Mouse (Mus musculus) midbrain, embryonic 14.5 days (tissue): ENCODE data around the gene Tenm2. TPM values are rescaled to one million over a fixed set of nuclear protein-coding genes. Genes with fewer than 3 reads are reported as not detected.

Experiments used
- ATAC-seq: fragments of 200-750 bp; cut with Nextera tagmentation; 2 replicates; pipeline ENCODE4 v1.8.0; 2017; ENCODE audit warnings: moderate number of reproducible peaks, moderate library complexity; ENCODE audit not compliant: low FRiP score, low TSS enrichment
- DNase-seq: peaks from one replicate; pipeline ENCODE4 v3.0.0-alpha.2; 2015
- H3K27ac ChIP-seq: fragments of 300-500 bp; sonication (generic); replicated peaks from 2 replicates; pipeline ENCODE4 v1.5.1; 2014; ENCODE audit warnings: mild to moderate bottlenecking, low read depth, low read length, moderate library complexity
- H3K27me3 ChIP-seq: fragments of 300-500 bp; sonication (generic); 2 replicates; pipeline ENCODE4 v1.6.1; 2014; ENCODE audit warnings: low read length, control low read depth, mixed read lengths; ENCODE audit not compliant: control insufficient read depth, insufficient read depth
- H3K36me3 ChIP-seq: fragments of 300-500 bp; sonication (generic); 2 replicates; pipeline ENCODE4 v1.6.1; 2014; ENCODE audit warnings: low read length, control low read depth; ENCODE audit not compliant: control insufficient read depth, insufficient read depth
- H3K4me1 ChIP-seq: fragments of 300-500 bp; sonication (generic); 2 replicates; pipeline ENCODE4 v1.6.1; 2014; ENCODE audit warnings: mild to moderate bottlenecking, antibody characterized with exemption, low read length, control low read depth; ENCODE audit not compliant: control insufficient read depth, insufficient read depth
- H3K4me2 ChIP-seq: fragments of 300-500 bp; sonication (generic); 2 replicates; pipeline ENCODE4 v1.6.1; 2014; ENCODE audit warnings: mild to moderate bottlenecking, low read length, moderate library complexity
- H3K4me3 ChIP-seq: fragments of 300-500 bp; sonication (generic); replicated peaks from 2 replicates; pipeline ENCODE4 v1.5.1; 2014; ENCODE audit warnings: low read depth, low read length
- H3K9ac ChIP-seq: fragments of 300-500 bp; sonication (generic); replicated peaks from 2 replicates; pipeline ENCODE4 v1.6.1; 2014; ENCODE audit warnings: mild to moderate bottlenecking, low read length, moderate library complexity
- H3K9me3 ChIP-seq: fragments of 300-500 bp; sonication (generic); 2 replicates; pipeline ENCODE4 v1.6.1; 2016; ENCODE audit warnings: low read length, control low read depth, mixed read lengths; ENCODE audit not compliant: control insufficient read depth
- WGBS: fragments of 180-500 bp; shearing (Covaris S2); extraction: QIAGEN DNeasy Blood & Tissue Kit; methylation state at CpG from one replicate; pipeline ENCODE4 v1.1.7; 2014; 5-methylcytosine and 5-hydroxymethylcytosine counted together
- polyA plus RNA-seq: library from polyadenylated mRNA; unstranded; fragments of >200 nt; fragmentation: Nextera tagmentation; extraction: Ambion mirVana; gene quantifications from 2 replicates; pipeline ENCODE4 v1.2.1, GENCODE M21; 2014

The Tenm2 gene
- polyA plus RNA-seq, 1 experiment from 2014 or later = 52.8 TPM

- Histone ChIP-seq H3K4me2 (no peak overlapping the region), H3K4me1 (peaks cover 10% of the 10 kb centered on the region; the same call in 1 of the 2 replicates), H3K9ac (no peak overlapping the region), H3K36me3 (no peaks in the 10 kb centered on the region), H3K4me3 (no peak overlapping the region), H3K27ac (peak overlapping the region; percentile 53), H3K9me3 (no peaks in the 10 kb centered on the region), H3K27me3 (no peaks in the 10 kb centered on the region)
- 13% methylated on average over 5 of the region's 5 CpGs for WGBS
- ATAC-seq (no peak; the same call in 1 of the 2 replicates), DNase-seq (peak; percentile 92)
Observed at GRCm38 (mm10) chr11:36988776-36989565, 246.8 kb downstream of the Tenm2 start.

GRCm38 (mm10) chr11:36974142-36974541 lies 261.6 kb downstream of the Tenm2 start:
- WGBS = 70% methylated on average over 2 of the region's 2 CpGs
- no peak overlapping the region for H3K4me2 ChIP-seq
- H3K36me3 ChIP-seq = no peaks in the 10 kb centered on the region
- H3K4me3 ChIP-seq = no peak overlapping the region
- no peak overlapping the region for H3K27ac ChIP-seq
- H3K9ac ChIP-seq = no peak overlapping the region
- ATAC-seq (no peak), DNase-seq (no peak)
- H3K4me1 ChIP-seq = no peaks in the 10 kb centered on the region
- no peaks in the 10 kb centered on the region for H3K9me3 ChIP-seq
- H3K27me3 ChIP-seq = no peaks in the 10 kb centered on the region

- no peaks in the 10 kb centered on the region for H3K9me3 ChIP-seq
- H3K4me2 ChIP-seq = no peak overlapping the region
- H3K27me3 ChIP-seq = no peaks in the 10 kb centered on the region
- DNase-seq = no peak
- no peak overlapping the region for H3K4me3 ChIP-seq
- ATAC-seq = no peak
- 74% methylated on average over 5 of the region's 5 CpGs for WGBS
- no peak overlapping the region for H3K27ac ChIP-seq
- H3K9ac ChIP-seq = no peak overlapping the region
- H3K4me1 ChIP-seq = no peaks in the 10 kb centered on the region
- no peaks in the 10 kb centered on the region for H3K36me3 ChIP-seq
Observed at GRCm38 (mm10) chr11:36958102-36958501, 277.7 kb downstream of the Tenm2 start.

- WGBS = 84% methylated on average over 6 of the region's 6 CpGs
- Histone ChIP-seq H3K9ac (no peak overlapping the region), H3K4me3 (no peak overlapping the region), H3K9me3 (no peaks in the 10 kb centered on the region), H3K27me3 (no peaks in the 10 kb centered on the region), H3K4me2 (no peak overlapping the region), H3K4me1 (no peaks in the 10 kb centered on the region), H3K27ac (no peak overlapping the region), H3K36me3 (no peaks in the 10 kb centered on the region)
- DNase-seq (no peak), ATAC-seq (no peak)
Observed at GRCm38 (mm10) chr11:36941429-36941828, 294.3 kb downstream of the Tenm2 start.

- ATAC-seq (no peak), DNase-seq (no peak)
- Histone ChIP-seq H3K9ac (no peak overlapping the region), H3K27me3 (no peaks in the 10 kb centered on the region), H3K4me2 (no peak overlapping the region), H3K4me1 (no peaks in the 10 kb centered on the region), H3K4me3 (no peak overlapping the region), H3K36me3 (no peaks in the 10 kb centered on the region), H3K27ac (peak overlapping the region; percentile 32; the same call in 1 of the 2 replicates), H3K9me3 (no peaks in the 10 kb centered on the region)
- WGBS = 33% methylated on average over 7 of the region's 7 CpGs
Observed at GRCm38 (mm10) chr11:36940557-36941110, 295.1 kb downstream of the Tenm2 start.

GRCm38 (mm10) chr11:36929817-36930216 lies 305.9 kb downstream of the Tenm2 start:
- H3K4me1 ChIP-seq = no peaks in the 10 kb centered on the region; the same call in 1 of the 2 replicates
- H3K27me3 ChIP-seq = no peaks in the 10 kb centered on the region
- 0 out of 2 replicates have a peak, but pooled peaks cover 2% of the 10 kb centered on the region for H3K9me3 ChIP-seq
- no peak overlapping the region for H3K27ac ChIP-seq
- 66% methylated on average over 5 of the region's 5 CpGs for WGBS
- no peaks in the 10 kb centered on the region for H3K36me3 ChIP-seq
- H3K4me2 ChIP-seq = no peak overlapping the region
- ATAC-seq (no peak), DNase-seq (no peak)
- no peak overlapping the region for H3K4me3 ChIP-seq
- H3K9ac ChIP-seq = no peak overlapping the region

- Histone ChIP-seq H3K36me3 (no peaks in the 10 kb centered on the region), H3K9me3 (0 out of 2 replicates have a peak, but pooled peaks cover 2% of the 10 kb centered on the region), H3K4me3 (no peak overlapping the region), H3K4me2 (no peak overlapping the region), H3K27me3 (no peaks in the 10 kb centered on the region), H3K27ac (no peak overlapping the region), H3K9ac (no peak overlapping the region), H3K4me1 (no peaks in the 10 kb centered on the region; the same call in 1 of the 2 replicates)
- no peak for DNase-seq
- WGBS = 75% methylated on average over 9 of the region's 9 CpGs
- ATAC-seq = no peak
Observed at GRCm38 (mm10) chr11:36926705-36927406, 308.9 kb downstream of the Tenm2 start.

GRCm38 (mm10) chr11:36919301-36919700 lies 316.5 kb downstream of the Tenm2 start:
- Histone ChIP-seq H3K27me3 (no peaks in the 10 kb centered on the region), H3K4me3 (no peak overlapping the region), H3K4me2 (no peak overlapping the region), H3K9me3 (no peaks in the 10 kb centered on the region), H3K27ac (no peak overlapping the region), H3K4me1 (no peaks in the 10 kb centered on the region), H3K36me3 (no peaks in the 10 kb centered on the region), H3K9ac (no peak overlapping the region)
- 81% methylated on average over 6 of the region's 6 CpGs for WGBS
- no peak for DNase-seq
- ATAC-seq = no peak
